Mouse (Mus musculus) layer of hippocampus, postnatal 10 days (tissue): ENCODE results near the gene Atp5d. TPM values are rescaled to one million over a fixed set of nuclear protein-coding genes. Genes with fewer than 3 reads are reported as not detected.

Experiments used
- DNase-seq, 2 experiments: peaks; one replicate each; pipeline ENCODE4 v3.0.0; 2021; ENCODE audit warnings: low spot score in 2 of 2
- long read RNA-seq: library from polyadenylated mRNA; stranded (forward); transcript quantifications from one replicate; pipeline ENCODE4 v2.0.0, GENCODE M21; 2023
- total RNA-seq, 2 experiments: library from RNA; stranded (reverse); gene quantifications; 2 replicates each; pipeline ENCODE4 v1.2.3; 2021

Gene Atp5d
- total RNA-seq, result 100 to 1,000 TPM; 385 to 392 TPM
- long read RNA-seq, transcript Atp5d-201 (4 exons, 931 nt), result major isoform, 373 of 411 reads
- long read RNA-seq, transcript Atp5d-202 (3 exons, 781 nt), result minor isoform, 6 of 411 reads
- long read RNA-seq, partial matches to known transcripts, result 16 of 411 reads
- long read RNA-seq, other reads (novel, unspliced or antisense), result 16 of 411 reads

DNA sequence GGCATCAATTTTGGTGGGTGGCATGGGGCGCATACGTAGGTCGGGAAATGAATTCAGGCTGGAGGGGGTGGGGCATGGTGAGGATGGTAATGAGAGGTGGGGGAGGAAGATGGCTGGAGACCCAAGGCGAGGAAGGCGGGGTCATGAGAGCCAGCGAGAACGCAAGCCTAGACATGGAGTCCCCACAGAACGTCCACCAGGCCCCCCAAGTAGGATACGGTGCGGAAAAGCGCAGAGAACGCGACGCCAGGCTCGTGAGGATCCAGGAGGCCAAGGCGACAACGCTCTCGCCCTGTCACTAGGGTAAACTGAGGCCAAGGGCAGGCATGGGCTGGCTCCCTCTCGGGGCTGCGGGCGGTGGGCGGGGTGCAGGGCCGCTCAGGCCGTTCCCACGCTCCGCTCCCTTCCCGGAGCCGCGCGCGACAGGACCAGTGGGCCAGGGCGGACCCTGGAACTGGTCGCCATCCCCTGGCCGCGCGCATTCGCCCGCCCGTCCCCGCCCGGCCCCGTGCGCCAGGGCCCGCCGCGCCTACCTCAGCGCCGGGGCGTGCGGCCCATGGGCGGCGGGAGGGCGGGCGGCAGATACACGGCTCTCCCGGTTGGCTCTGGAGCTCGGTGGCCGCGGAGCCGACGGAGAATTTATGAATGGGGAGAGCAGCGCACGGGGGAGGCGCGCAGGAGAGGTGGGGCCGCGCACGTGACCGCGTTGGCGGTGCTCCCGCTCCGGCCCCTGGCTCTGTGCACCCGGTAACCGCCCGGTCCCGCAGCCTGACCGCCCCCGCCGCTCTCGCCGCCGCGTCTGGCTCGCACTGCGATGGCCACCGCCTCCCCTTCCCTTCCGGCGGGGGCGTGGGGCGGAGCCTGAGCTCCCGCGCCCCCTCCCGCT is at the start of gene Atp5d:
TSS of gene Atp5d (plus strand) at position 80 of the 886 bp plus-strand sequence.
- DNase-seq, result peak; percentile 69 to 79

DNA sequence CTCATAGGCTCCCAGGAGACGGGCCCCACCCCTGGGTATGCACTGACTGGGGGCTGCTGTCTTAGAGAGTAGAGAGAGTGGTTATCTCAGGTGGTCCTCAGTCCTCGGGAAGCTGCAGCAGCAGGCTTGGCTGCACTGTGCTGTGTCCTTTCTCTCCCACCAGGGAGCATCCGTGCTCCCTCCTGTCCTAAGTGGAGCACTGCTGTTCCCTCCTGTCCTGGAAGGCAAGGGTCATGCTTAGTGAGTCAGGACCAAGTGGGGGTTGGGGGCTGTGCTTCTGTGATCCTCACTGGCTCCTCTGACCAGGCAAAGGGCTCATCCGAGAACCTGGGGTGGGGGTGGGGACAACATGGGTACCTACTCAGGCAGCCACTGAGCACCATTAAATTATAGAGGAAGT is 49.3 kb upstream of the Atp5d start:
- no peak for DNase-seq

DNA sequence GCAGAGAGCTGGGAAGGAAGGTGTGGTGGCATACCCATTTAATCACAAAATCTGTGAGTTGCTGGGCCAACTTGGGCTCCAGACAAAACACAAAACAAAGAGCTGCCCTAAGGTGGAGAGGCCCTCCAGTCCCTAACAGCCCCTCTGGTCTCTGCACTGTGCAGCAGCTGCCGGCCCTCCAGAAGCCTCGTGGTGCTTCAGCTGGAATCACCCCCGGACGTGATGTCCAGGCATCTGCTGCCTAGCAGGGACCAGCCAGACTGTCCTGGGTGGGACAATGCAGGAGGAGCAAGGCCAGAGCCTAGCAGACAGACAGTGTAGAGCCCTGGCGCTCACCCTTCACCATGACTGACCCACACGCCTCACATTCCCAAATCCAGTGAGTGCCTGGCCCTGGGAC is 46.9 kb upstream of the Atp5d start:
- DNase-seq, result no peak

DNA sequence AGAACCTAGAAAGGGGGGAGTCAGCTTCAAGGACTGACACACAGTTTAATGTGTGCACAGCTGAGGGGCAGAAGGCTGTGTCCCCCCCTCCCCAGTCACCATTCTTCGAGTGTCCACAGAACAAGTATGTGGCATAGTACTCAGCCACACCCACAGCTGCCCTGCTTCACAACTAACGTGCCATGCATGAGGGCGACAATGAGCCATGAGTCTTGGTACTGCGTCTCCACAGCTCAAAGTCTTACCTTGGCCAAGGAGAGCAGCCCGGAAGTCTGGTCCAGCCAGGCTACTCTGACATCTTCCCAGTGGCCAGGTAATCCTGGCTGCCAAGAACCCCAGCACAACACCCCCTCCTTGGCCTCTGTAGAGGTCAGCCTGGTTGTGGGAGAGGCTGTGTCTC is 45.7 kb upstream of the Atp5d start:
- DNase-seq, result no peak

GRCm38 (mm10) chr10:80094085-80094484 is 44.3 kb upstream of the Atp5d start:
- no peak for DNase-seq

- DNase-seq, result no peak
These were observed 43.7 kb upstream of the Atp5d start for GRCm38 (mm10) chr10:80094684-80095083.

DNA sequence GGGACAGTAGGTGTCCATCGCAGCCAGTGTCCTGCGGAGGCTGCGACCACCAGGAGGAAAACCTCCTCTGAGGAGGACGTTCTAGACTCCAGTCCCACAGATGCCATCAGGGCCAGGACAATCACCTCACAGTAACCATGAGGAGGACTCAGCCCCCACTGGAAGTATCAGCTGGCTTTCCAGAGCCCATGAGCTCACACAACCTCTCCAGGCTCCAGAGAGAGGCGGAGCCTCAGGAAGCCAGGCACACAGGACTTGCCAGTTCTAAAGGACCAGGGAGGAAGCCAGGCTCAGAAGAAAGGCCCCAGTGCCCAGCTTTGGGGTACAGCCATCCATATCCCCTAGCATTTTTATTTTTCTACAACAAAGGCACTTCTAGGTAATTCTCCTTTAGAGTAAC is 42.9 kb upstream of the Atp5d start:
- no peak for DNase-seq

DNA sequence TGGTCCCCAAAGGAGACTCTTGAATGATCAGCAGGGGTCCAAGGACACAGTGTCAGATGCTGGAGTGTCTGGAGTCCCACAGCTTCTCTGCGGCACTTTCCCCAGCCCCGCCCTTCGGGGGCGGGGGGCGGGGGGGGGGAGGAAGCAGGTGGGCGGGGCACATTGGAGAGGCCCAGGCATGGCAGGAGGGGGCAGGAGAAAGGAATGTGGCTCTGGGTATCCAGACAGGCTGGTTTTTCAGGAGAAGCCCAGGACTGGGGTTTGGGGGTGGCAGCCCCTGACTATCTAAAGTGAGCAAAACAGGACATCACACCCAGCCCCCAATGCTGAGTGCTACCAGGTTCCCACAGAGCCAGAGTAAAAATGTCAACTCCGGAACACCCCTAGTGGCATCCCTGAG is 41.2 kb upstream of the Atp5d start:
- no peak for DNase-seq

DNA sequence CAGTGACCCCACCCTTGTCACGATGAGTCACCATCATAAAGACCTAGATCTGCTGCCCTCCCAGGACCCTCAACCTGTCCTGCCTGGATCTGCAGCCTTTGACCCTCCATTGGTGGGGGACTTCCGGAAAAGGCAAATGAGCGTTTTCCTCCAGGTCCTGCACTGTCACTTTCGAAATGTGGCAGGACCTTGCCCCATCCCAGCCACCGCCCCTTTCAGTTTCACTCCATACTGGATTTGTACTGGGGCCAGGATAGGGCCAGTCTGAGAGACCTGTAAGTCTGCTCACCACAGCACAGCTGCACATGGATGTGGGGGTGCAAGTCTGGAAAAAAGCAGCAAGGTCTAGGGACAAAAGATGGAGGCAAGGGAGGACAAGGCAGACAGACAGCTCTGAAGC is 39.8 kb upstream of the Atp5d start:
- DNase-seq, result no peak

DNA sequence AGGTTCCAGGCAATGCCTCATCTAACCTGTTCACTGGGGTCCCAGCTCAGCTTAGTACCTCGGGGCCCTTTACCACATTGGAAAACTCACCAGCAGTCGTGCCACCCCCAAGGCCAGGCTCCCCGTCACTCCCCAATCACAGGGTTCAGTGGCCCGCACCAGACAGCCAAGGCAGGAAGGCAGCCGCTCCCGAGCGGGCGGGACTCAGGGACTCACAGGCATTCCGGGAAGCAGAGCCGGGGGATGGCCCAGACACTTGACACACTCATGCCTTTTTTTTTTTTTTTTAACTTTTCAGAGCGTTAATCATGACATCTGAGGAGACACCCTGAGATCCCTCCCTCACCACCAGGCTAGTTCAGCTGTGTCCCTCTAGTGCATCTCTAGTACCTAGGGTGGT is 37.5 kb upstream of the Atp5d start:
- no peak for DNase-seq

GRCm38 (mm10) chr10:80102216-80102915 is 36.1 kb upstream of the Atp5d start:
- peak; percentile 80 to 88 for DNase-seq

- DNase-seq, result no peak
These were observed 35.4 kb upstream of the Atp5d start for GRCm38 (mm10) chr10:80103032-80103431.

DNA sequence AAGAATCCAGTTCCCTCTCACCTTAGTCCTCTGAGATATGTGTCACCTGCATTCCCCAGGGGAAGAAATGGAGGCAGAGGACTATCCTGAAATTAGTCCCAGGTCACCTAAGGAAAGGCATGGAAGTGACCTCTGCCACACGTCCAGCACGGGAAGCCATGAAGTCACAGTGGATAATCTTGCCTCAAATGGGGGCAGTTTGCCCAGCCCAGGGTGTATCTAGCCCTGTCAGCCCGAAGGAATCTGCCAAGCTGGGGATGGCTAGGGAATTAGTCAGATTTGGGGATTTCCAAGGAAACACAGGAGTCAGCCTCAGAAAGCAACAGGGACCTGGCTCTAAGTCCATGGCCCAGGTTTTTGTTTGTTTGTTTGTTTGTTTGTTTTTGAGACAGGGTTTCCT is 34.3 kb upstream of the Atp5d start:
- no peak for DNase-seq

- DNase-seq, result no peak
These were observed 33.0 kb upstream of the Atp5d start, which contains the start of gene Sbno2 for GRCm38 (mm10) chr10:80105460-80105859. Sbno2 (minus strand) TSS chr10:80105571.

- no peak for DNase-seq
These were observed 32.5 kb upstream of the Atp5d start for GRCm38 (mm10) chr10:80105926-80106325.

DNA sequence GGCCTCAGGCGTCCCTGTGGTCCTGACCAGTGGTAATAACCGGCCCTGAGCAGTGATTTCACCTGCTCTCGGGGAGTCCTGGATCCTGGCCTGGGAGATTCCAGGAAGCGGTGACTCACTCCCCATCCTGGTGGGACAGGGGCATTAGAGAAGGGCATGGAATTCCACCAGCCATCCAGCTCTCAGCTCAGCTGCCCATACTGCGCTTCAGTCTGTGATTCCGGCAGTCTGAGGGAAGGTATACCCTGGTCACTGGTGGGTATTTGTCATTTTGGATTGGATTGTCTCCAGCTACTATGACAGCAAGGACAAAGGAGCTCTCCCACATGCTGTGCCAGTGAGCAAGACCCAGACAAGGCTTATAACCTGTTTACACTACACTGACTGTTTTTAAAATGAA is 30.8 kb upstream of the Atp5d start:
- DNase-seq, result no peak

GRCm38 (mm10) chr10:80114341-80115284 is 23.8 kb upstream of the Atp5d start:
- DNase-seq, result peak; percentile 85 to 92

DNA sequence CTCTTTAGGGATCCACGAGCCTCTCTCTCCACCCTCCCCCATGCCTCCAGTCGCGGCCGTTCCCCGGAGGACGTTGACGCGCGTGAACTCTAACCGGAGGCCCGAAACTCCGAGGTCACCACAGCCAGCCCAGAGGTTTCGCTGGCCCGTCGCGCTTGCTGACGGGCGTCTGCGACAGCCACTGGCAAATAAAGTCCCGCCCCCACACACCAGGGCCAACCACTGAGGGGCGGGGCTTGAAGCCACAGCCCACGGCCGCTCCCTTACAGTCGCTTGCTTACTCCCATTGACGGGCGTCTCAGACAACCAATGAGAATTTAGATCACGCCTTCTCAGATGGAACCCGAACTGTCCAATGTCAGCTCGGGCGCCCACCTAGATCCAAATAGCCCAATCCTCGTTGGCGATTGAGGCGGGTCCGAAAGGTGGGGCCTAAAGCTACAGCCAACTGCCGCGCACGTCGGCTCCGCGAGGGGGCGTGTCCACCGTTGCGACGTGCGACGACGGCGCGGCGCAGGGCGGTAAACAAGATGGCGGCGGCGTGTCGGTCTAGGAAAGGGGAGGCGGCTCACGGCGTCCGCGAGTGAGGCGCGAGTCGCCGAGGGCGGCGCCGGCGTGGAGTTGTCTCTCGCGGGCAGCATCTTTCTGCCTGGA is 23.0 kb upstream of the Atp5d start, which contains the start of gene Stk11:
TSS of gene Stk11 (plus strand) at position 514 of the 654 bp plus-strand sequence.
- DNase-seq, result peak; percentile 99

DNA sequence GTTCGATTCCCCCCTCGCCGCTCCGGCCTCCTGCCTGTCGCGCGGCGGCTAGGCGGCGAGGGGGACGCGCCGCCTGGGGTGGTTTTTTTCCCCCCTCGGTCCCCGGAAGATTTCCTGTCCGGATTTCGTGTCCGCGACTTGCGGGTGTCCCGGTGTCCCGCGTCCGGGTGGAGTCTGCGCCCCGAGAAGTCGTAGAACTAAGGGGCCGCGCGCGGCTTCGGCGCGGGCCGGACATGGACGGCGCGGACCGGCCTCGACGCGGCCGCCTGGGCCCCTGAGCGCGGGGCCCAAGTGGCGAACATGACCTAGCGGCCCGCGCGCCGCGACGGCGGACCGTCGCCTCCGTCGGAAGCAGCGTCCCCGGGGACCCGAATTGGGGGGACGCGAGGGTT is 22.5 kb upstream of the Atp5d start:
- no peak for DNase-seq

- DNase-seq, result peak in 1 of 2 experiments; percentile 43
These were observed 21.9 kb upstream of the Atp5d start for GRCm38 (mm10) chr10:80116563-80116926.
